Mouse (Mus musculus): Measurements from ENCODE around the gene Lrch3. TPM values are rescaled to one million over a fixed set of nuclear protein-coding genes. Genes with fewer than 3 reads are reported as not detected.

Gene Lrch3
- polyA plus RNA-seq, 1 experiment = 63.0 TPM

DNA sequence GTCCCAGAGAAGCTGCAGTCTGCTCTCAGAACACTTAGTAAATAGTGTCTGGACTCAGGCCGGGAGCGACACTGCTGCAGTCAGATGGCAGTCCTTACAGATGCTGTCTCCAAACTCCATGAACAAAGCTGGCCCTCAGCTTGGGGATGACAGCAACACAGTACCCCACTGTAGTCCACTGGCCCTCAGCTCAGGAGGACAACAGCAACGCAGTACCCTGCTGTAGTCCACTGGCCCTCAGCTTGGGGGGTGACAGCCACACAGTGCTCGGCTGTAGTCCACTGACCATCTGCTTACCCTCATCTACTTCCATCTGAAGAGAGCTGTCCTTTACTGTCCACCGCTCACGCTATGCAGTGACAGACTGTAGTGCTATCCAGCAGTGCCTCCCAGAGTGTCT, 96.3 kb downstream of the Lrch3 start:
- no peak for TF ChIP-seq POLR2A (IDR thresholded peaks at IDR 0.05; ENCODE audit: borderline replicate concordance, extremely low read depth, insufficient read depth, insufficient read length, poor library complexity, severe bottlenecking)
- no peak for TF ChIP-seq CTCF (IDR thresholded peaks at IDR 0.05; ENCODE audit: borderline replicate concordance, extremely low read depth, insufficient read depth, insufficient read length)

DNA sequence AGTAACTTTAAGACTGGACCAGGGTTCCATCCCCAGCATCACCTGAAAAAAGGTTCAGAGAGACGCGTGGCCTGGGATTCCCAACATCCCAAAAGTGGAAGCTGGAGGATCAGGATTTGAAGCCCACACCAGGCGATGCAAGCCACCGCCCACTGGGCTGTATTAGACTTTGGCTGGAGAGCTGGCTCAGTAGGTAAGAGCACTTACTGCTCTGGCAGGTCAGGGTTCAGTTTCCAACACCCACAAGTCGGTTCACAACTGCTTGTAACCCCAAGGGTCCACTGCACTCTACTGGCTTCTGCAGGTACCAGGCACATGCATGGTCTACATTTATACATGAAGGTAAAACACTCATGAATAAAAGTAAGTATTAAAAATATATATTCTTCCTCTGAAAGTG, 99.9 kb downstream of the Lrch3 start:
- DNase-seq (ENCODE audit: low read depth) = no peak
- TF ChIP-seq POLR2A (IDR thresholded peaks at IDR 0.05; ENCODE audit: borderline replicate concordance, extremely low read depth, insufficient read depth, insufficient read length, poor library complexity, severe bottlenecking) = no peak
- no peak for TF ChIP-seq CTCF (IDR thresholded peaks at IDR 0.05; ENCODE audit: borderline replicate concordance, extremely low read depth, insufficient read depth, insufficient read length)

More for the DNA sequence above, 96.3 kb downstream of the Lrch3 start:
- DNase-seq (ENCODE audit: low read depth) = no peak

DNA sequence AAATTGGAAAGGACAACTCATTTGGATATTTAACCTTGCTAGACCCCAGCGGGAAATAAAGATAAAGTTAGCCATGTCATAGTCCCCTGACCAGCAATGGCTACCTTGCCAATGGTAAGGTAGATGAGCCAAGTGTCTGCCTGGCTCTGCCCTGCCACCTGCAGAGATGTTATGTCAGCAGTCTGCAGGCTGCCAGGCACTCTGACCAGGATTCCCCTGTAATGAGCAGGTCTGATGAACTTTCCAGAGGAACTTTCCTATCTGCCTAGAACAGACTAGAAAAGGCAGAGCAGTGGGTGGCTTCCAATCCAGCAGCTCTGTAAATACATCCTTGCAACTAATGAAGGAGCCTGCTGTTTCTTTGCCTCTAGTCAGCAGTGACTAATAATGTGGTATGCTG, 101.0 kb downstream of the Lrch3 start:
- DNase-seq (ENCODE audit: low read depth) = peak; percentile 20
- TF ChIP-seq POLR2A (IDR thresholded peaks at IDR 0.05; ENCODE audit: borderline replicate concordance, extremely low read depth, insufficient read depth, insufficient read length, poor library complexity, severe bottlenecking) = no peak
- no peak for TF ChIP-seq CTCF (IDR thresholded peaks at IDR 0.05; ENCODE audit: borderline replicate concordance, extremely low read depth, insufficient read depth, insufficient read length)

DNA sequence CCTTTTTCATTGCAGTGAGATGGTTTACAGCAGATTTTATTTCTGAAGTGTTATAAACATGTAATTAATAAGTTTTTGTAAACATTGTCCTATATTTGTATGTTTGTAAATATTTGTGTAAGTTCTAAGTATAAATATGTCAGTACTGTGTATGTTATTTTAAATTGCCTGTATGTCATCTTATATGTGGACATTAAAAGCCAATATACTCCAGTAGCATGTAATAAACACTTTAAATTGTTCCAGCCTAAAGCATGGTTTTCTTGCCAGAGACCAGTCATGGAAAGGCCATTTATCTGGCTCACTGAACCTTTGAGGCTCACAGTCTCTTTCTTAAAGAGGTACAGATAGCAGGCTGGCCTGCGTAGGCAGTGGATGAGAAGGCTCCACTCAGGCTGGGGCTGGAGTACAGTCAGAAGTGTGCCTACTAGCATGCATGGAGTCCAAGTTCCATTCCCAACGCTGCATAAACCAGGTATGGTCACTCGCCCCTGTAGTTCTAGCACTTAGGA, 101.6 kb downstream of the Lrch3 start:
- no peak for TF ChIP-seq POLR2A (IDR thresholded peaks at IDR 0.05; ENCODE audit: borderline replicate concordance, extremely low read depth, insufficient read depth, insufficient read length, poor library complexity, severe bottlenecking)
- no peak for TF ChIP-seq CTCF (IDR thresholded peaks at IDR 0.05; ENCODE audit: borderline replicate concordance, extremely low read depth, insufficient read depth, insufficient read length)
- no peak for DNase-seq (ENCODE audit: low read depth)

DNA sequence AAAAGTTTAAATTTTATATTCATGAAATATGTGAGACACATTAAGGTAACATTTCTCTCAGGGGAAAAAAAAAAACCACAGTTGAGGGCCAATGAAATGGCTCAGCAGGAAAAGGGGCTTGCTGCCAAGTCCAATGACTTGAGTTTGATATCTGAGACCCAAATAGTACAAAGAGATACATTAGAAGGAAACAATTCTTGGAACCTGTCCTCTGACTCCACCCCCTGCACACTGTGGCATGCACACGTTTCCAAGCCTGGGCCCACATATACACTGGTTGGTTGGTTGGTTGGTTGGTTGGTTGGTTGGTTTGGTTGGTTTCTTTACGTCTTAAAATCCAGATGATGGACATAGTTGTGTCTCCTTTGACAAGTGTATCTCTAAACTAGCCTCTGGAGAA, 102.1 kb downstream of the Lrch3 start:
- no peak for DNase-seq (ENCODE audit: low read depth)
- TF ChIP-seq CTCF (IDR thresholded peaks at IDR 0.05; ENCODE audit: borderline replicate concordance, extremely low read depth, insufficient read depth, insufficient read length) (no peak), POLR2A (IDR thresholded peaks at IDR 0.05; ENCODE audit: borderline replicate concordance, extremely low read depth, insufficient read depth, insufficient read length, poor library complexity, severe bottlenecking) (no peak)

DNA sequence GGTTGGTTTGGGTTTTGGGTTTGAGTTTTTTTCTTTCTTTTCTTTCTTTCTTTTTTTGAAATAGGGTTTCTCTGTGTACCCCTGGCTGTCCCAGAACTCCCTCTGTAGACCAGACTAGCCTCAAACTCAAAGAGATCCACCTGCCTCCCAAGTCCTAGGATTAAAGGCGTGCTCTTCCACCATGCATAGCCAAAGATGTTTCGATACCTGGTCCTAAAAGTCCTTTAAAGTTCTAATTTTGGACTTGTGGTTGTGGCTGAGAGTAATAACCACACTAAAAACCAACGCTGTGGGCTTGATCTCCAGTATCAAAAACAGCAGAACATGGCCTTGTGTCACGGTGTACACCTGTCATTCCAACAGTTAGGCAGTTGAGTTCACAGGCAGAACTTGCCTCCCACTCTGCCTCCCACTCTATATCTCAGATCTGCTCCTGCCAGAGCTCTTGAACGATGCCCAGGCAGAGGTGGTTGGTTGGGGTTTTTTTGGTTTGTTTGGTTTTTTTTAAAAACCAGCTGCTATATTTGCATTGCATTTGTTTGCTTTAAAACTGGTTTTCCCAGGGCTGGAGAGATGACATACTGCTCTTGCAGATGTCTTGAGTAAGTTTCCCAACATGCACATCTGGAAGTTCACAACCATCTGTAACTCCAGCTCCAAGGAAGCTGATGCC, 103.9 kb downstream of the Lrch3 start:
- no peak for DNase-seq (ENCODE audit: low read depth)
- TF ChIP-seq POLR2A (IDR thresholded peaks at IDR 0.05; ENCODE audit: borderline replicate concordance, extremely low read depth, insufficient read depth, insufficient read length, poor library complexity, severe bottlenecking) = no peak
- no peak for TF ChIP-seq CTCF (IDR thresholded peaks at IDR 0.05; ENCODE audit: borderline replicate concordance, extremely low read depth, insufficient read depth, insufficient read length)

DNA sequence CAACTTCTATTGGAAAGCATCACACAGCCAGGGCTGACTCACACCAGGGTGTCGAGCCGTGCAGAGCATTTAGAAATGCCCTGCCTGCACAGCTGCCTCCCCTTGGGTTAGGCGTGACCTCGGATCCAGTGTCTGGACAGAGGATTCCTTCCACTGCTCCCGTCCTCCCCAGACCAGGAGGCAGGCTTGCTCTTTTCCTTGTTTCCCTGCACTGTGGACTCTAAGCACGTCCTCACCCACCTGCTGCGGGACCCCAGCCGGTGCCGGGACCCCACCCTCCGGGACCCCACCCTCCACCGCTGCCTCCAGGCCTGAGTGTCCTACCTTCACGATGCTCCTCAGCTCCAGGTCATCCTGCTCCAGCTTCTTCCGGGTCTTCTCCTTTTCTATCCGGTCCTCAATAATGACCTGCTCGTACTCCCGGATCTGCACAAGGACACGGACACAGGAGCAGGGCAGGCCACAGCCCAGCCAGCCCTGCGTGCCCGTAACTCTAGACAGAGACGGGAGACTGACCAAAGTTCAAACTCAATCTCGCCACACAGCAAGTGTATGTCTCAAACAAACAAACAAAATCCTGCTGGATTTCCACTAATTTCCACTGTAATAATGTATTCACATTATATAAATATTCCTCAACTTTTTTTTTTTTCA, 105.3 kb downstream of the Lrch3 start:
- no peak for DNase-seq (ENCODE audit: low read depth)
- TF ChIP-seq POLR2A (IDR thresholded peaks at IDR 0.05; ENCODE audit: borderline replicate concordance, extremely low read depth, insufficient read depth, insufficient read length, poor library complexity, severe bottlenecking) (no peak), CTCF (IDR thresholded peaks at IDR 0.05; ENCODE audit: borderline replicate concordance, extremely low read depth, insufficient read depth, insufficient read length) (no peak)

DNA sequence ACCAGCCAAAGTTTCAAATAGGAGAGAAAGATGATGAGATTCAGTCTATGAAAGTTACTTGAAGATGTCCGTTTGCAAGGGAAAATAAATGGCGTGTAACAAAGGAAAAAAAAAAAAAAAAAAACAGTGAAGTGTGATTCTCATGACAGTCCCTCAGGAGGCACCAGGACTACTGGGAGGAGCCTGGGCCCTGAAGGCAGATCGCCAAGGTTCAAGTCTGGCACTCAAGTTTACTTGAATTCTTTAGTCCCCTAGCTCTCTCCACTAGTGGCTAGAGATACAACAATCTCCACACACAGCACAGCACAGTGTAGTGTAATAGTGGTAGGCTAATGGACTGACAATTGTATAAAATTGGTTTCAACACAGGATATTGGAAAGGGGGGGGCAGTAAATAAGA, 107.5 kb downstream of the Lrch3 start:
- TF ChIP-seq POLR2A (IDR thresholded peaks at IDR 0.05; ENCODE audit: borderline replicate concordance, extremely low read depth, insufficient read depth, insufficient read length, poor library complexity, severe bottlenecking) (no peak), CTCF (IDR thresholded peaks at IDR 0.05; ENCODE audit: borderline replicate concordance, extremely low read depth, insufficient read depth, insufficient read length) (no peak)

DNA sequence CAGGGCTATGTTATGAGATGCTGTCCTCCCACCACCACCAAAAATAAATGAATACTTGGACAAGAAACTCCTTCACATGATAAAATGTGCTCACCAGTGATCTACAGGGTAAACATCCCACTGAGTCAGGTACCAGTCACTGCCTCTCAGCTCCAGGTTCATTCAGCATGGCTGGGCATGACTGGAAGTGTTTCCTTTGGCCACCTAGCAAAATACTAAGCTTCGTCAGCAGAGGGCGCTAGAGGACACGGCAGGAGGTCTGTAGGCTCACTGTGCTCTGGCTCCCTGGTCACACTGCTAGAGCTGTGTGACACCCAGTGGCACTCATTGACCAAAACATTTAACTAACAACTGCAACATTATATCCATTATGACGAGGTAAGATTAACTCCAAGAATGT, 109.8 kb downstream of the Lrch3 start:
- TF ChIP-seq CTCF (IDR thresholded peaks at IDR 0.05; ENCODE audit: borderline replicate concordance, extremely low read depth, insufficient read depth, insufficient read length) (peak; percentile 91), POLR2A (IDR thresholded peaks at IDR 0.05; ENCODE audit: borderline replicate concordance, extremely low read depth, insufficient read depth, insufficient read length, poor library complexity, severe bottlenecking) (no peak)

More for the DNA sequence above, 107.5 kb downstream of the Lrch3 start:
- no peak for DNase-seq (ENCODE audit: low read depth)

DNA sequence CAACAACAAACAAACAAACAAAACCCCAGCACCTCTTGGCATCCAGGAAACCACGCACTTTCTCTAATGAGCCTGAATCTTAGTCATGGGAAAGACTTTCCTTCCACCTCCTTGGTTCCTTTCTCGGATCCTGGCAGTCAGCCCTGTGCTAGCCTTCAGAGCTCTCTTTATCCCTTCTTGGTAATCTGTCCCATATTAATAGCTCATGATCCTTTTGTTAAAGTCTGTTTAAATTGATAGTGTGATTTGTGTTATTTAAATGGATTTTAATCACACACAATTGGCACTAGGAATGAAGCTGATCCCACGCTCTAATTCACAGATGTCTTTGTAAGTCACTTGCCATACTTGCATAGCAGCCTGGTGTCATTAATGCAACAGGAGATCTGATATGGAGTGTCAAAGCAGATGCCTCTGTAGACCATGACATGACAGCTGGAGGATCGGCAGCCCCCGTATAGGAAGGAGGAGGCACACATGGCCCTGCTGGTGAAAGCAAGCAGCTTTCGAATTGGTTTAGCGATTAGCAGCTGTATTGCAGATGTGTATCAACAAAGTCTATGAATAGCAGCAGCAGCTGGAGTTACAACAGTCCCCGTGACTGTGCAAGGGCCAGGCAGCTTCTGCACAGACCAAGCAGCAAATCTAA, 110.7 kb downstream of the Lrch3 start:
- peak; percentile 65 for DNase-seq (ENCODE audit: low read depth)
- TF ChIP-seq CTCF (IDR thresholded peaks at IDR 0.05; ENCODE audit: borderline replicate concordance, extremely low read depth, insufficient read depth, insufficient read length) (no peak), POLR2A (IDR thresholded peaks at IDR 0.05; ENCODE audit: borderline replicate concordance, extremely low read depth, insufficient read depth, insufficient read length, poor library complexity, severe bottlenecking) (no peak)

More for the DNA sequence above, 109.8 kb downstream of the Lrch3 start:
- peak; percentile 81 for DNase-seq (ENCODE audit: low read depth)

DNA sequence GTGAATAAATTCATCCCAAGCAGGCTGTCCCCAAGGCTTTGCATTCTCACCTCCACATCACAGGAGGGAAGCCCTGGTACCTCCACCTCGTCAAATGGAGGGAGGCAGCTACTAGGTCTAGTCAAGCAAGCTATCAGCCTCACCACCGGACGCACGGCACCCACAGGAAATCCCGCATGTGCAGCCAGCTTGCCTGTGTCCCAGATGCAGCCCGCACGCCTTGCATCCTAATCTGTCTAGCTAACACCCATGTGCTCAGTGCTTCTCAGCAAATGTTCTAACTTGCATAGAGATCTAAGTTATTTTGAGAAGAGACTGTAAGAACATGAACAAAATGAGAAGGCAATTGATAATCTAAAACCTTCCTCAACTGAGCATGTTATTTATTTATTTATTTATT, 112.5 kb downstream of the Lrch3 start:
- TF ChIP-seq POLR2A (IDR thresholded peaks at IDR 0.05; ENCODE audit: borderline replicate concordance, extremely low read depth, insufficient read depth, insufficient read length, poor library complexity, severe bottlenecking) = no peak
- no peak for DNase-seq (ENCODE audit: low read depth)
